ENCODE assay signal across 20 mouse cellular contexts in genomic region chr10:109928547-109929318, GRCm38 (mm10).
DNase-seq lines count a peak whose midpoint lies in the region; ATAC-seq lines count a peak whose summit lies in the region.
"Had no signal": no experiment of that assay in that cellular context is flagged by ENCODE, and none has a peak within 500 bp of the region (broad histone marks: within the 10 kb centered on the region; RNA-seq: fewer than 3 reads in every experiment).

No protein-coding gene starts in this region.

- H3K27ac ChIP-seq in kidney, embryonic 16.5 days (ENCODE audit: low read length), result 0 out of 2 replicates have a peak overlapping the region, but pooled peaks have one; percentile 8
- no peak overlapping the region; the same call in 1 of the 2 replicates for H3K27ac ChIP-seq in hindbrain, embryonic 12.5 days
- H3K27ac ChIP-seq in neural tube, embryonic 14.5 days (ENCODE audit: low read depth, low read length), result 0 out of 2 replicates have a peak overlapping the region, but pooled peaks have one; percentile 10
- H3K27ac ChIP-seq in intestine, embryonic 15.5 days, result no peak overlapping the region
- H3K27ac ChIP-seq: forebrain, embryonic 13.5 days; heart, embryonic 10.5 days had no signal

- no peak overlapping the region for H3K4me2 ChIP-seq in kidney, embryonic 16.5 days (replicated peaks; ENCODE audit: low read depth, low read length)
- no peak overlapping the region for H3K4me2 ChIP-seq in hindbrain, embryonic 12.5 days (replicated peaks)
- H3K4me2 ChIP-seq in neural tube, embryonic 14.5 days (ENCODE audit: low read depth, low read length), result peak overlapping the region; percentile 20; the same call in 1 of the 2 replicates
- no peak overlapping the region for H3K4me2 ChIP-seq in intestine, embryonic 15.5 days (replicated peaks)
- H3K4me2 ChIP-seq: forebrain, embryonic 13.5 days; lung, embryonic 14.5 days had no signal

- peak; percentile 27 for DNase-seq in embryo, embryonic 10.5 days (ENCODE audit: low spot score)
- DNase-seq in embryo, embryonic 11 days, result no peak
- DNase-seq in kidney, postnatal 36 days, result no peak
- DNase-seq in lung, postnatal 25 days (ENCODE audit: low spot score), result no peak
- DNase-seq: adrenal gland, postnatal 36 days; cerebellum, postnatal 25 days; heart, postnatal 4 days; kidney, adult 2 months; lung, embryonic 14.5 days; right cerebral cortex, postnatal 25 days; thymus, postnatal 36 days had no signal

- H3K9ac ChIP-seq in kidney, embryonic 16.5 days (replicated peaks; ENCODE audit: low read length), result no peak overlapping the region
- H3K9ac ChIP-seq in hindbrain, embryonic 12.5 days, result no peak overlapping the region
- H3K9ac ChIP-seq in neural tube, embryonic 14.5 days (replicated peaks; ENCODE audit: low read depth, low read length), result no peak overlapping the region
- no peak overlapping the region for H3K9ac ChIP-seq in intestine, embryonic 15.5 days
- H3K9ac ChIP-seq: forebrain, embryonic 13.5 days; lung, embryonic 14.5 days had no signal

- no peak overlapping the region for H3K4me3 ChIP-seq in kidney, embryonic 16.5 days (ENCODE audit: low read length)
- no peak overlapping the region for H3K4me3 ChIP-seq in hindbrain, embryonic 12.5 days
- H3K4me3 ChIP-seq in neural tube, embryonic 14.5 days (ENCODE audit: low read depth, low read length), result no peak overlapping the region
- H3K4me3 ChIP-seq in intestine, embryonic 15.5 days (replicated peaks), result no peak overlapping the region
- H3K4me3 ChIP-seq: forebrain, embryonic 13.5 days; heart, embryonic 10.5 days; myocyte had no signal

- H3K9me3 ChIP-seq in kidney, embryonic 16.5 days (ENCODE audit: low read length), result no peaks in the 10 kb centered on the region
- H3K9me3 ChIP-seq in hindbrain, embryonic 12.5 days (replicated peaks), result no peaks in the 10 kb centered on the region
- no peaks in the 10 kb centered on the region for H3K9me3 ChIP-seq in neural tube, embryonic 14.5 days (ENCODE audit: control insufficient read depth, low read length)
- no peaks in the 10 kb centered on the region for H3K9me3 ChIP-seq in intestine, embryonic 15.5 days
- H3K9me3 ChIP-seq: forebrain, embryonic 13.5 days; heart, embryonic 10.5 days had no signal

- WGBS in kidney, embryonic 16.5 days, result 28% methylated on average over 8 of the region's 8 CpGs
- WGBS in hindbrain, embryonic 12.5 days, result 41% methylated on average over 8 of the region's 8 CpGs
- 38% methylated on average over 8 of the region's 8 CpGs for WGBS in neural tube, embryonic 14.5 days
- WGBS in intestine, embryonic 15.5 days, result 57% methylated on average over 8 of the region's 8 CpGs

- peaks cover 9% of the 10 kb centered on the region; the same call in 1 of the 2 replicates for H3K4me1 ChIP-seq in kidney, embryonic 16.5 days (ENCODE audit: insufficient read depth, low read length)
- peaks cover 8% of the 10 kb centered on the region for H3K4me1 ChIP-seq in hindbrain, embryonic 12.5 days
- H3K4me1 ChIP-seq in neural tube, embryonic 14.5 days (ENCODE audit: control insufficient read depth, insufficient read depth, low read length), result peaks cover 6% of the 10 kb centered on the region; the same call in 1 of the 2 replicates
- no peaks in the 10 kb centered on the region for H3K4me1 ChIP-seq in intestine, embryonic 15.5 days (replicated peaks)
- H3K4me1 ChIP-seq: forebrain, embryonic 13.5 days; heart, embryonic 10.5 days had no signal

- no peaks in the 10 kb centered on the region for H3K27me3 ChIP-seq in kidney, embryonic 16.5 days (ENCODE audit: insufficient read depth, low read length)
- H3K27me3 ChIP-seq in hindbrain, embryonic 12.5 days, result no peaks in the 10 kb centered on the region
- H3K27me3 ChIP-seq in neural tube, embryonic 14.5 days (ENCODE audit: control insufficient read depth, insufficient read depth, low read length), result no peaks in the 10 kb centered on the region
- no peaks in the 10 kb centered on the region for H3K27me3 ChIP-seq in intestine, embryonic 15.5 days (replicated peaks)
- H3K27me3 ChIP-seq: CH12.LX; forebrain, embryonic 13.5 days had no signal

- no peaks in the 10 kb centered on the region for H3K36me3 ChIP-seq in kidney, embryonic 16.5 days (ENCODE audit: insufficient read depth, low read length)
- no peaks in the 10 kb centered on the region for H3K36me3 ChIP-seq in hindbrain, embryonic 12.5 days
- H3K36me3 ChIP-seq in neural tube, embryonic 14.5 days (ENCODE audit: control insufficient read depth, insufficient read depth, low read length), result no peaks in the 10 kb centered on the region
- no peaks in the 10 kb centered on the region for H3K36me3 ChIP-seq in intestine, embryonic 15.5 days
- H3K36me3 ChIP-seq: heart, embryonic 10.5 days had no signal

- peak; percentile 89 for ATAC-seq in kidney, embryonic 16.5 days (ENCODE audit: low FRiP score, low TSS enrichment)
- peak; percentile 58; the same call in 1 of the 2 replicates for ATAC-seq in hindbrain, embryonic 12.5 days (ENCODE audit: low FRiP score)
- ATAC-seq in neural tube, embryonic 14.5 days (ENCODE audit: low read depth), result no peak
- no peak for ATAC-seq in intestine, embryonic 15.5 days
- ATAC-seq: activated CD4-positive, CD25-positive, alpha-beta regulatory T cell, adult 4 months; forebrain, embryonic 13.5 days had no signal

Comparison
In these comparisons a context has a peak if more than half of its experiments do, and no peak if none do; other contexts are left out.
1. ATAC-seq: peak in kidney, embryonic 16.5 days (single experiment) and hindbrain, embryonic 12.5 days (single experiment); none in neural tube, embryonic 14.5 days (single experiment) and intestine, embryonic 15.5 days (single experiment).
2. H3K27ac ChIP-seq: peak in kidney, embryonic 16.5 days (single experiment) and neural tube, embryonic 14.5 days (single experiment); none in hindbrain, embryonic 12.5 days (single experiment) and intestine, embryonic 15.5 days (single experiment).